Mouse (Mus musculus) ES-E14 (cell line): ENCODE measurements around the gene Mlc1. TPM values are rescaled to one million over a fixed set of nuclear protein-coding genes. Genes with fewer than 3 reads are reported as not detected.

ENCODE experiments used
- DNase-seq: peaks from one replicate; pipeline ENCODE4 v3.0.0-alpha.2; 2013; ENCODE audit warnings: low read depth, low spot score
- H3K27ac ChIP-seq: 2 replicates; pipeline ENCODE4 v1.5.1; 2012; ENCODE audit warnings: low read depth, mild to moderate bottlenecking, low read length, moderate library complexity, mixed read lengths; ENCODE audit not compliant: poor library complexity, insufficient read depth, severe bottlenecking
- H3K36me3 ChIP-seq: 2 replicates; pipeline ENCODE4 v1.6.1; 2012; ENCODE audit warnings: mild to moderate bottlenecking, low read length, moderate library complexity, mixed read lengths; ENCODE audit not compliant: control insufficient read depth, poor library complexity, insufficient read depth, severe bottlenecking
- H3K4me1 ChIP-seq, 2 experiments: fragments of 150-350 bp in 1 of 2; sonication (generic) in 1 of 2; 2 replicates each; pipeline ENCODE4 v1.6.1; 2012; ENCODE audit warnings: low read length in 2 of 2, mild to moderate bottlenecking in 1 of 2, mixed read lengths in 1 of 2; ENCODE audit not compliant: control insufficient read depth in 2 of 2, insufficient read depth in 2 of 2, poor library complexity in 1 of 2
- H3K4me3 ChIP-seq, 2 experiments: fragments of 150-350 bp in 1 of 2; sonication (generic) in 1 of 2; 2 replicates each; pipeline ENCODE4 v1.5.1; 2012; ENCODE audit warnings: low read length in 2 of 2, low read depth in 1 of 2, mild to moderate bottlenecking in 1 of 2, mixed read lengths in 1 of 2; ENCODE audit not compliant: insufficient read depth in 1 of 2, poor library complexity in 1 of 2, severe bottlenecking in 1 of 2
- H3K9ac ChIP-seq: 2 replicates; pipeline ENCODE4 v1.6.1; 2012; ENCODE audit warnings: low read depth, mild to moderate bottlenecking, low read length, mixed read lengths; ENCODE audit not compliant: poor library complexity, insufficient read depth, severe bottlenecking
- H3K9me3 ChIP-seq: fragments of 150-350 bp; sonication (generic); 2 replicates; pipeline ENCODE4 v1.6.1; 2012; ENCODE audit warnings: low read depth, mild to moderate bottlenecking, low read length; ENCODE audit not compliant: control insufficient read depth, insufficient read depth
- CHD2 ChIP-seq: IDR thresholded peaks from 2 replicates; pipeline ENCODE4 v1.6.1; 2014; ENCODE audit warnings: mild to moderate bottlenecking, low read depth, low read length, inconsistent platforms
- HCFC1 ChIP-seq: IDR thresholded peaks from 2 replicates; pipeline ENCODE4 v1.6.1; 2012; ENCODE audit warnings: low read length, inconsistent platforms, borderline replicate concordance; ENCODE audit not compliant: insufficient read depth
- MAFK ChIP-seq: IDR thresholded peaks from 2 replicates; pipeline ENCODE4 v1.6.1; 2014; ENCODE audit warnings: mild to moderate bottlenecking, low read depth, low read length, inconsistent platforms; ENCODE audit not compliant: insufficient read depth
- ZC3H11A ChIP-seq: IDR thresholded peaks from 2 replicates; pipeline ENCODE4 v1.6.1; 2012; ENCODE audit warnings: low read depth, mild to moderate bottlenecking, inconsistent platforms, low read length, borderline replicate concordance
- ZNF384 ChIP-seq: IDR thresholded peaks from 2 replicates; pipeline ENCODE4 v1.6.1; 2012; ENCODE audit warnings: low read depth, low read length, inconsistent platforms
- in situ Hi-C, 2 experiments: fragments of 600-800 bp; cut with MboI; formaldehyde crosslinking; loops; one replicate each; pipeline ENCODE4 v1.15.1; 2025; ENCODE audit warnings: low sequenced_read_pairs in 2 of 2, inconsistent platforms in 1 of 2; ENCODE audit not compliant: unreplicated experiment in 2 of 2
- total RNA-seq: library from RNA; depleted of rRNA; stranded (reverse); fragments of 300-350 nt; gene quantifications from 2 replicates; pipeline ENCODE4 v1.2.3, GENCODE M21; 2012

Gene Mlc1
- total RNA-seq, 1 experiment = 0.36 TPM

- DNase-seq = no peak
- Histone ChIP-seq H3K9ac (no peak overlapping the region), H3K4me1 (no peaks in the 10 kb centered on the region), H3K4me3 (no peak overlapping the region), H3K36me3 (no peaks in the 10 kb centered on the region), H3K27ac (no peak overlapping the region), H3K9me3 (no peaks in the 10 kb centered on the region)
- TF ChIP-seq ZNF384 = no peak
- TF ChIP-seq MAFK = no peak
- no peak for TF ChIP-seq ZC3H11A
- no peak for TF ChIP-seq HCFC1
- no peak for TF ChIP-seq CHD2
- in situ Hi-C loops = no loop called here
Measured at GRCm38 (mm10) chr15:88964070-88964578, 14.7 kb downstream of the Mlc1 start.

- no peak for DNase-seq
- Histone ChIP-seq H3K36me3 (no peaks in the 10 kb centered on the region), H3K4me3 (no peak overlapping the region), H3K9ac (no peak overlapping the region), H3K27ac (no peak overlapping the region), H3K9me3 (no peaks in the 10 kb centered on the region), H3K4me1 (peaks cover 0 to 7% of the 10 kb centered on the region in 2 experiments; a peak in 2 of 4 replicates)
- in situ Hi-C loops = no loop called here
- TF ChIP-seq HCFC1 (no peak), ZNF384 (no peak), ZC3H11A (no peak), MAFK (no peak), CHD2 (no peak)
Measured at GRCm38 (mm10) chr15:88957522-88957921, 21.3 kb downstream of the Mlc1 start.

- TF ChIP-seq CHD2 = peak; percentile 79
- no peak for TF ChIP-seq MAFK
- H3K9ac ChIP-seq = no peak overlapping the region
- DNase-seq = no peak
- in situ Hi-C loops = no loop called here
- no peak overlapping the region for H3K27ac ChIP-seq
- no peaks in the 10 kb centered on the region for H3K9me3 ChIP-seq
- no peak overlapping the region for H3K4me3 ChIP-seq
- no peaks in the 10 kb centered on the region for H3K36me3 ChIP-seq
- H3K4me1 ChIP-seq = peaks cover 0 to 7% of the 10 kb centered on the region in 2 experiments; a peak in 2 of 4 replicates
Measured at GRCm38 (mm10) chr15:88955342-88955741, 23.5 kb downstream of the Mlc1 start.

- TF ChIP-seq MAFK = no peak
- no peak for TF ChIP-seq ZNF384
- TF ChIP-seq ZC3H11A = no peak
- in situ Hi-C loops = no loop called here
- Histone ChIP-seq H3K36me3 (no peaks in the 10 kb centered on the region), H3K27ac (no peak within 1 kb of the TSS), H3K9me3 (no peaks in the 10 kb centered on the region), H3K9ac (peak within 1 kb of the TSS; percentile 36; the same call in 1 of the 2 replicates), H3K4me3 (peak within 1 kb of the TSS; percentile 65 to 68), H3K4me1 (peaks cover 0 to 7% of the 10 kb centered on the region in 2 experiments; a peak in 2 of 4 replicates)
- DNase-seq = no peak
Measured at GRCm38 (mm10) chr15:88954368-88955072, 24.3 kb downstream of the Mlc1 start, which contains the start of gene Ttll8. Gene Ttll8 (minus strand): TSS chr15:88954418.

GRCm38 (mm10) chr15:88951246-88951645 lies 27.6 kb downstream of the Mlc1 start:
- Histone ChIP-seq H3K27ac (no peak overlapping the region), H3K9me3 (no peaks in the 10 kb centered on the region), H3K36me3 (no peaks in the 10 kb centered on the region), H3K4me3 (no peak overlapping the region), H3K9ac (no peak overlapping the region), H3K4me1 (peaks cover 0 to 7% of the 10 kb centered on the region in 2 experiments; a peak in 2 of 4 replicates)
- in situ Hi-C loops = no loop called here
- DNase-seq = no peak
- TF ChIP-seq HCFC1 (no peak), ZNF384 (no peak), ZC3H11A (no peak)
